Mouse (Mus musculus) E14TG2a.4 (cell line): ENCODE data around the gene Stat2.

Experiments
- CTCF ChIP-seq: conservative IDR thresholded peaks from 2 replicates; pipeline ENCODE4 v1.5.1; 2014; ENCODE audit warnings: low read length
- POU5F1 ChIP-seq: IDR thresholded peaks from 2 replicates; pipeline ENCODE4 v1.6.1; 2014; ENCODE audit warnings: low read length, borderline replicate concordance

- TF ChIP-seq CTCF (no peak), POU5F1 (no peak)
These were observed 26.2 kb downstream of the Stat2 start for GRCm38 (mm10) chr10:128296370-128297090.
